Comparison of ENCODE assay signal across 8 mouse cellular contexts in genomic region chr12:111758381-111759175, GRCm38 (mm10). TPM values are rescaled to one million over a fixed set of nuclear protein-coding genes. Genes with fewer than 3 reads are reported as not detected.
DNase-seq lines count a peak whose midpoint lies in the region; ATAC-seq and TF ChIP-seq lines count a peak whose summit lies in the region.

Gene Klc1, plus strand, starts transcription at chr12:111758849.

- peak; percentile 81 for ATAC-seq in forebrain, embryonic 11.5 days (replicated peaks; ENCODE audit: low FRiP score)
- ATAC-seq in heart, embryonic 15.5 days (replicated peaks; ENCODE audit: insufficient number of reproducible peaks, insufficient read depth, low FRiP score, low read depth), result peak; percentile 81
- ATAC-seq in liver, embryonic 15.5 days (ENCODE audit: insufficient read depth), result peak; percentile 76
- peak; percentile 76 for ATAC-seq in neural tube, embryonic 12.5 days (ENCODE audit: low FRiP score, low read depth)
- peak; percentile 70 for ATAC-seq in stomach, postnatal 0 days (ENCODE audit: low FRiP score, low TSS enrichment)

- no peaks in the 10 kb centered on the region for H3K9me3 ChIP-seq in forebrain, embryonic 11.5 days (ENCODE audit: control insufficient read depth, low read length)
- no peaks in the 10 kb centered on the region for H3K9me3 ChIP-seq in heart, embryonic 15.5 days (replicated peaks)
- no peaks in the 10 kb centered on the region for H3K9me3 ChIP-seq in liver, embryonic 15.5 days (replicated peaks)
- no peaks in the 10 kb centered on the region for H3K9me3 ChIP-seq in neural tube, embryonic 12.5 days
- no peaks in the 10 kb centered on the region for H3K9me3 ChIP-seq in stomach, postnatal 0 days (ENCODE audit: control insufficient read depth, low read length)

- TF ChIP-seq EP300 in stomach, postnatal 0 days (optimal IDR thresholded peaks at IDR 0.05), result no peak

- H3K4me1 ChIP-seq in forebrain, embryonic 11.5 days (replicated peaks; ENCODE audit: control insufficient read depth, insufficient read depth, low read length), result peaks cover 9% of the 10 kb centered on the region; the same call in 1 of the 2 replicates
- H3K4me1 ChIP-seq in heart, embryonic 15.5 days (replicated peaks), result peaks cover 44% of the 10 kb centered on the region
- H3K4me1 ChIP-seq in liver, embryonic 15.5 days (replicated peaks), result peaks cover 58% of the 10 kb centered on the region
- peaks cover 38% of the 10 kb centered on the region for H3K4me1 ChIP-seq in neural tube, embryonic 12.5 days
- peaks cover 4% of the 10 kb centered on the region; the same call in 1 of the 2 replicates for H3K4me1 ChIP-seq in stomach, postnatal 0 days (replicated peaks; ENCODE audit: control insufficient read depth, insufficient read depth)

- no peaks in the 10 kb centered on the region for H3K36me3 ChIP-seq in forebrain, embryonic 11.5 days (ENCODE audit: control insufficient read depth, insufficient read depth, low read length)
- H3K36me3 ChIP-seq in heart, embryonic 15.5 days, result no peaks in the 10 kb centered on the region
- H3K36me3 ChIP-seq in liver, embryonic 15.5 days (replicated peaks), result peaks cover 12% of the 10 kb centered on the region
- H3K36me3 ChIP-seq in neural tube, embryonic 12.5 days, result peaks cover 10% of the 10 kb centered on the region; the same call in 1 of the 2 replicates
- H3K36me3 ChIP-seq in stomach, postnatal 0 days (ENCODE audit: control insufficient read depth, insufficient read depth, low read length), result no peaks in the 10 kb centered on the region

- H3K27ac ChIP-seq in forebrain, embryonic 11.5 days (ENCODE audit: low read depth, low read length), result peak within 1 kb of the TSS; percentile 79
- H3K27ac ChIP-seq in heart, embryonic 15.5 days, result peak within 1 kb of the TSS; percentile 91
- H3K27ac ChIP-seq in liver, embryonic 15.5 days (replicated peaks), result peak within 1 kb of the TSS; percentile 82
- H3K27ac ChIP-seq in neural tube, embryonic 12.5 days, result peak within 1 kb of the TSS; percentile 91
- peak within 1 kb of the TSS; percentile 94 for H3K27ac ChIP-seq in stomach, postnatal 0 days (replicated peaks)

- TF ChIP-seq CTCF in stomach, postnatal 0 days (IDR thresholded peaks at IDR 0.05; ENCODE audit: low read depth), result no peak

- no peaks in the 10 kb centered on the region for H3K27me3 ChIP-seq in forebrain, embryonic 11.5 days (ENCODE audit: control insufficient read depth, insufficient read depth, low read length)
- no peaks in the 10 kb centered on the region for H3K27me3 ChIP-seq in heart, embryonic 15.5 days
- H3K27me3 ChIP-seq in liver, embryonic 15.5 days, result peaks cover 5% of the 10 kb centered on the region
- H3K27me3 ChIP-seq in neural tube, embryonic 12.5 days (replicated peaks), result no peaks in the 10 kb centered on the region
- H3K27me3 ChIP-seq in stomach, postnatal 0 days (ENCODE audit: control insufficient read depth, insufficient read depth, low read length), result no peaks in the 10 kb centered on the region

- H3K4me2 ChIP-seq in forebrain, embryonic 11.5 days (ENCODE audit: low read depth, low read length, severe bottlenecking), result peak within 1 kb of the TSS; percentile 98
- H3K4me2 ChIP-seq in heart, embryonic 15.5 days, result peak within 1 kb of the TSS; percentile 93
- peak within 1 kb of the TSS; percentile 96 for H3K4me2 ChIP-seq in liver, embryonic 15.5 days
- peak within 1 kb of the TSS; percentile 98 for H3K4me2 ChIP-seq in neural tube, embryonic 12.5 days (replicated peaks)
- peak within 1 kb of the TSS; percentile 100 for H3K4me2 ChIP-seq in stomach, postnatal 0 days (replicated peaks; ENCODE audit: low read depth)

- DNase-seq in CD4-positive, CD25-positive, alpha-beta regulatory T cell, adult 2 months (ENCODE audit: low read depth, low spot score), result peak; percentile 88
- peak; percentile 66 for DNase-seq in c-Kit-negative CD71-positive TER-119-positive erythroid progenitor cells, embryonic 14.5 days (ENCODE audit: low read depth, low spot score)
- DNase-seq in forebrain, embryonic 11.5 days (ENCODE audit: low spot score), result peak; percentile 89
- DNase-seq in kidney, postnatal 25 days, result peak; percentile 78 to 85
- peak; percentile 69 for DNase-seq in stomach, postnatal 0 days (ENCODE audit: low spot score)

- H3K4me3 ChIP-seq in forebrain, embryonic 11.5 days (ENCODE audit: low read depth, low read length), result peak within 1 kb of the TSS; percentile 92
- peak within 1 kb of the TSS; percentile 94 for H3K4me3 ChIP-seq in heart, embryonic 15.5 days
- H3K4me3 ChIP-seq in liver, embryonic 15.5 days (replicated peaks), result peak within 1 kb of the TSS; percentile 72
- peak within 1 kb of the TSS; percentile 94 for H3K4me3 ChIP-seq in neural tube, embryonic 12.5 days
- peak within 1 kb of the TSS; percentile 89 for H3K4me3 ChIP-seq in stomach, postnatal 0 days (ENCODE audit: low read depth, low read length)

- peak within 1 kb of the TSS; percentile 95 for H3K9ac ChIP-seq in forebrain, embryonic 11.5 days (ENCODE audit: low read length)
- peak within 1 kb of the TSS; percentile 94 for H3K9ac ChIP-seq in heart, embryonic 15.5 days
- H3K9ac ChIP-seq in liver, embryonic 15.5 days, result peak within 1 kb of the TSS; percentile 82
- H3K9ac ChIP-seq in neural tube, embryonic 12.5 days, result peak within 1 kb of the TSS; percentile 97
- H3K9ac ChIP-seq in stomach, postnatal 0 days (ENCODE audit: low read length), result peak within 1 kb of the TSS; percentile 94

- WGBS in forebrain, embryonic 11.5 days, result under 1% methylated on average over 78 of the region's 85 CpGs
- under 1% methylated on average over 73 of the region's 85 CpGs for WGBS in heart, embryonic 15.5 days
- WGBS in liver, embryonic 15.5 days (ENCODE audit: insufficient replicate concordance), result under 1% methylated on average over 85 of the region's 85 CpGs
- WGBS in neural tube, embryonic 12.5 days, result under 1% methylated on average over 85 of the region's 85 CpGs
- WGBS in stomach, postnatal 0 days, result under 1% methylated on average over 78 of the region's 85 CpGs

RNA-seq across cellular contexts. Expression of gene Klc1, which starts in this region (rescaled TPM):
- polyA plus RNA-seq in forebrain, embryonic 11.5 days (2014; fragmentation: Nextera tagmentation; extraction: Ambion mirVana), result 226 and 247 TPM in 2 replicates
- 105 and 126 TPM in 2 replicates for polyA plus RNA-seq in heart, embryonic 15.5 days (2015; fragmentation: Nextera tagmentation; extraction: Ambion mirVana)
- polyA plus RNA-seq in liver, embryonic 15.5 days (2015; fragmentation: Nextera tagmentation; extraction: Ambion mirVana), result 18.1 and 18.3 TPM in 2 replicates
- polyA plus RNA-seq in neural tube, embryonic 12.5 days (2016; fragmentation: Nextera tagmentation; extraction: Ambion mirVana), result 481 and 504 TPM in 2 replicates
- 55.7 and 56.7 TPM in 2 replicates for polyA plus RNA-seq in stomach, postnatal 0 days (2015; fragmentation: Nextera tagmentation; extraction: Ambion mirVana)

Comparison
In these comparisons a context has a peak if more than half of its experiments do, and no peak if none do; other contexts are left out.
1. Peak in every context shown above with its lines: DNase-seq, ATAC-seq, H3K4me3 ChIP-seq and H3K27ac ChIP-seq.